Mouse (Mus musculus) myocyte (in vitro differentiated cells): ENCODE results near the gene Camk2n1. TPM values are rescaled to one million over a fixed set of nuclear protein-coding genes. Genes with fewer than 3 reads are reported as not detected.

Experiments used
- H3K27me3 ChIP-seq: one replicate; pipeline ENCODE4 v1.6.1; 2011; ENCODE audit not compliant: control insufficient read depth, insufficient read depth, insufficient read length
- H3K36me3 ChIP-seq: one replicate; pipeline ENCODE4 v1.6.1; 2011; ENCODE audit not compliant: control insufficient read depth, insufficient read depth
- H3K4me2 ChIP-seq: one replicate; pipeline ENCODE4 v1.6.1; 2011; ENCODE audit warnings: low read depth, control low read depth
- H3K4me3 ChIP-seq: one replicate; pipeline ENCODE4 v1.5.1; 2011; ENCODE audit warnings: mild to moderate bottlenecking, control low read depth, moderate library complexity
- H3K79me2 ChIP-seq: one replicate; pipeline ENCODE4 v1.6.1; 2011; ENCODE audit not compliant: control insufficient read depth, insufficient read depth
- H3ac ChIP-seq: one replicate; pipeline ENCODE4 v1.6.1; 2011; ENCODE audit not compliant: control insufficient read depth, insufficient read length
- CEBPB ChIP-seq: IDR thresholded peaks from 2 replicates; pipeline ENCODE4 v1.6.1; 2011; ENCODE audit warnings: mild to moderate bottlenecking, moderate library complexity; ENCODE audit not compliant: poor library complexity, insufficient read depth, severe bottlenecking
- E2F4 ChIP-seq: IDR thresholded peaks from one replicate; pipeline ENCODE4 v1.6.1; 2011; ENCODE audit warnings: mild to moderate bottlenecking, control low read depth, moderate library complexity; ENCODE audit not compliant: insufficient read depth
- MAX ChIP-seq: IDR thresholded peaks from one replicate; pipeline ENCODE4 v1.6.1; 2011; ENCODE audit warnings: low read depth, mild to moderate bottlenecking, control low read depth
- MYOD1 ChIP-seq, 3 experiments: IDR thresholded peaks; one replicate each; pipeline ENCODE4 v1.6.1; 2011; ENCODE audit warnings: control low read depth in 2 of 3, low read depth in 2 of 3, mild to moderate bottlenecking in 2 of 3, moderate library complexity in 1 of 3; ENCODE audit not compliant: insufficient read length in 2 of 3, control insufficient read depth in 1 of 3
- MYOG ChIP-seq, 3 experiments: IDR thresholded peaks; one replicate each; pipeline ENCODE4 v1.6.1; 2011; ENCODE audit warnings: control low read depth in 2 of 3, low read depth in 2 of 3, mild to moderate bottlenecking in 2 of 3; ENCODE audit not compliant: insufficient read length in 2 of 3, control insufficient read depth in 1 of 3, insufficient read depth in 1 of 3
- POLR2A ChIP-seq: IDR thresholded peaks from one replicate; pipeline ENCODE4 v1.6.1; 2011; ENCODE audit warnings: low read depth, mild to moderate bottlenecking, control low read depth, moderate library complexity; ENCODE audit not compliant: insufficient read length
- POLR2AphosphoS2 ChIP-seq: IDR thresholded peaks from one replicate; pipeline ENCODE4 v1.6.1; 2011; ENCODE audit warnings: low read depth, control low read depth; ENCODE audit not compliant: insufficient read length
- REST ChIP-seq: IDR thresholded peaks from one replicate; pipeline ENCODE4 v1.6.1; 2011; ENCODE audit warnings: mild to moderate bottlenecking, control low read depth, moderate library complexity; ENCODE audit not compliant: insufficient read depth, insufficient read length
- SRF ChIP-seq: IDR thresholded peaks from one replicate; pipeline ENCODE4 v1.6.1; 2011; ENCODE audit warnings: low read depth; ENCODE audit not compliant: control insufficient read depth, insufficient read length
- TCF12 ChIP-seq: IDR thresholded peaks from one replicate; pipeline ENCODE4 v1.6.1; 2011; ENCODE audit warnings: mild to moderate bottlenecking, control low read depth; ENCODE audit not compliant: poor library complexity, insufficient read depth, severe bottlenecking
- TCF3 ChIP-seq: IDR thresholded peaks from one replicate; pipeline ENCODE4 v1.6.1; 2011; ENCODE audit warnings: low read depth, control low read depth; ENCODE audit not compliant: insufficient read length
- USF1 ChIP-seq: IDR thresholded peaks from one replicate; pipeline ENCODE4 v1.6.1; 2011; ENCODE audit warnings: low read depth, mild to moderate bottlenecking, control low read depth, moderate library complexity
- polyA plus RNA-seq: library from polyadenylated mRNA; unstranded; fragments of >200 nt; fragmentation: generic; extraction: Trizol; gene quantifications from one replicate; pipeline ENCODE4 v1.2.1, GENCODE M21; 2012; ENCODE audit warnings: missing spikeins

Camk2n1 gene
- polyA plus RNA-seq, 1 experiment: 0.48 TPM

- no peak for TF ChIP-seq REST
- peak in 1 of 3 experiments; percentile 49 for TF ChIP-seq MYOG (IDR thresholded peaks at IDR 0.05; ENCODE audit: control insufficient read depth in 1 of 3, insufficient read depth in 1 of 3, insufficient read length in 2 of 3, low read depth in 2 of 3)
- no peaks in the 10 kb centered on the region for H3K36me3 ChIP-seq
- H3K79me2 ChIP-seq: no peaks in the 10 kb centered on the region
- H3ac ChIP-seq: no peak overlapping the region
- no peaks in the 10 kb centered on the region for H3K27me3 ChIP-seq
- H3K4me2 ChIP-seq: peak overlapping the region; percentile 79
- H3K4me3 ChIP-seq: no peak overlapping the region
These were observed 10.7 kb downstream of the Camk2n1 start for GRCm38 (mm10) chr4:138464667-138465353.

- H3K4me3 ChIP-seq: no peak overlapping the region
- H3ac ChIP-seq: no peak overlapping the region
- H3K4me2 ChIP-seq: no peak overlapping the region
- H3K36me3 ChIP-seq: no peaks in the 10 kb centered on the region
- TF ChIP-seq POLR2A: no peak
- TF ChIP-seq REST: no peak
- no peak for TF ChIP-seq SRF
- TF ChIP-seq USF1: no peak
- TF ChIP-seq TCF3: no peak
- no peak for TF ChIP-seq MAX
- no peak for TF ChIP-seq MYOD1 (IDR thresholded peaks at IDR 0.05; ENCODE audit: control insufficient read depth in 1 of 3, insufficient read length in 2 of 3, low read depth in 2 of 3)
- TF ChIP-seq TCF12: no peak
- TF ChIP-seq E2F4: no peak
- no peak for TF ChIP-seq CEBPB
- H3K79me2 ChIP-seq: no peaks in the 10 kb centered on the region
- no peaks in the 10 kb centered on the region for H3K27me3 ChIP-seq
These were observed 11.3 kb downstream of the Camk2n1 start for GRCm38 (mm10) chr4:138465446-138465845.

- Histone ChIP-seq H3ac (no peak overlapping the region), H3K36me3 (no peaks in the 10 kb centered on the region), H3K79me2 (no peaks in the 10 kb centered on the region), H3K4me2 (no peak overlapping the region), H3K4me3 (no peak overlapping the region), H3K27me3 (peaks cover 4% of the 10 kb centered on the region)
- TF ChIP-seq TCF12: no peak
- no peak for TF ChIP-seq USF1
- no peak for TF ChIP-seq MAX
- no peak for TF ChIP-seq POLR2AphosphoS2
- TF ChIP-seq MYOG (IDR thresholded peaks at IDR 0.05; ENCODE audit: control insufficient read depth in 1 of 3, insufficient read depth in 1 of 3, insufficient read length in 2 of 3, low read depth in 2 of 3): no peak
- no peak for TF ChIP-seq E2F4
- TF ChIP-seq MYOD1 (IDR thresholded peaks at IDR 0.05; ENCODE audit: control insufficient read depth in 1 of 3, insufficient read length in 2 of 3, low read depth in 2 of 3): no peak
- no peak for TF ChIP-seq CEBPB
- no peak for TF ChIP-seq REST
- no peak for TF ChIP-seq SRF
- no peak for TF ChIP-seq TCF3
- TF ChIP-seq POLR2A: no peak
These were observed 12.6 kb downstream of the Camk2n1 start for GRCm38 (mm10) chr4:138466690-138467089.

- H3ac ChIP-seq: no peak overlapping the region
- no peaks in the 10 kb centered on the region for H3K36me3 ChIP-seq
- no peak overlapping the region for H3K4me2 ChIP-seq
- H3K27me3 ChIP-seq: peaks cover 4% of the 10 kb centered on the region
- H3K4me3 ChIP-seq: no peak overlapping the region
- H3K79me2 ChIP-seq: no peaks in the 10 kb centered on the region
- TF ChIP-seq TCF12 (no peak), TCF3 (no peak), POLR2A (no peak), SRF (no peak), MYOD1 (IDR thresholded peaks at IDR 0.05; ENCODE audit: control insufficient read depth in 1 of 3, insufficient read length in 2 of 3, low read depth in 2 of 3) (no peak), MYOG (IDR thresholded peaks at IDR 0.05; ENCODE audit: control insufficient read depth in 1 of 3, insufficient read depth in 1 of 3, insufficient read length in 2 of 3, low read depth in 2 of 3) (no peak), REST (no peak), E2F4 (no peak), CEBPB (no peak), MAX (no peak), USF1 (no peak), POLR2AphosphoS2 (no peak)
These were observed 13.3 kb downstream of the Camk2n1 start for GRCm38 (mm10) chr4:138467451-138467850.

GRCm38 (mm10) chr4:138469080-138469479, 15.0 kb downstream of the Camk2n1 start:
- H3K4me3 ChIP-seq: no peak overlapping the region
- H3K4me2 ChIP-seq: no peak overlapping the region
- no peaks in the 10 kb centered on the region for H3K79me2 ChIP-seq
- no peak overlapping the region for H3ac ChIP-seq
- no peak for TF ChIP-seq MYOD1 (IDR thresholded peaks at IDR 0.05; ENCODE audit: control insufficient read depth in 1 of 3, insufficient read length in 2 of 3, low read depth in 2 of 3)
- no peak for TF ChIP-seq POLR2AphosphoS2
- TF ChIP-seq USF1: no peak
- no peak for TF ChIP-seq MAX
- no peak for TF ChIP-seq TCF12
- no peak for TF ChIP-seq TCF3
- no peak for TF ChIP-seq CEBPB
- TF ChIP-seq POLR2A: no peak
- no peaks in the 10 kb centered on the region for H3K36me3 ChIP-seq
- peaks cover 7% of the 10 kb centered on the region for H3K27me3 ChIP-seq
